Mouse (Mus musculus) heart, embryonic 11.5 days (tissue): ENCODE measurements around the gene Plcl2. TPM values are rescaled to one million over a fixed set of nuclear protein-coding genes. Genes with fewer than 3 reads are reported as not detected.

Experiments
- ATAC-seq: fragments of 200-750 bp; cut with Nextera tagmentation; replicated peaks from 2 replicates; pipeline ENCODE4 v1.8.0; 2017; ENCODE audit warnings: moderate library complexity; ENCODE audit not compliant: insufficient number of reproducible peaks, low FRiP score, low TSS enrichment
- H3K27ac ChIP-seq: fragments of 300-500 bp; sonication (generic); 2 replicates; pipeline ENCODE4 v1.5.1; 2014; ENCODE audit warnings: mild to moderate bottlenecking, low read depth, low read length
- H3K27me3 ChIP-seq: fragments of 300-500 bp; sonication (generic); 2 replicates; pipeline ENCODE4 v1.6.1; 2014; ENCODE audit warnings: mild to moderate bottlenecking, low read length, mixed read lengths; ENCODE audit not compliant: control insufficient read depth, insufficient read depth
- H3K36me3 ChIP-seq: fragments of 300-500 bp; sonication (generic); 2 replicates; pipeline ENCODE4 v1.6.1; 2014; ENCODE audit warnings: mild to moderate bottlenecking, low read length, moderate library complexity, mixed read lengths; ENCODE audit not compliant: control insufficient read depth, insufficient read depth
- H3K4me1 ChIP-seq: fragments of 300-500 bp; sonication (generic); 2 replicates; pipeline ENCODE4 v1.6.1; 2014; ENCODE audit warnings: low read length; ENCODE audit not compliant: control insufficient read depth, insufficient read depth
- H3K4me2 ChIP-seq: fragments of 300-500 bp; sonication (generic); 2 replicates; pipeline ENCODE4 v1.6.1; 2014; ENCODE audit warnings: mild to moderate bottlenecking, moderate library complexity
- H3K4me3 ChIP-seq: fragments of 300-500 bp; sonication (generic); 2 replicates; pipeline ENCODE4 v1.5.1; 2014; ENCODE audit warnings: low read depth, low read length
- H3K9ac ChIP-seq: fragments of 300-500 bp; sonication (generic); 2 replicates; pipeline ENCODE4 v1.6.1; 2014; ENCODE audit warnings: mild to moderate bottlenecking, low read depth, low read length, moderate library complexity
- H3K9me3 ChIP-seq: fragments of 300-500 bp; sonication (generic); replicated peaks from 2 replicates; pipeline ENCODE4 v1.6.1; 2016; ENCODE audit warnings: low read length; ENCODE audit not compliant: control insufficient read depth
- WGBS: fragments of 180-500 bp; shearing (Covaris S2); extraction: QIAGEN DNeasy Blood & Tissue Kit; methylation state at CpG from one replicate; pipeline ENCODE4 v1.1.7; 2014; ENCODE audit not compliant: insufficient replicate concordance; 5-methylcytosine and 5-hydroxymethylcytosine counted together
- polyA plus RNA-seq: library from polyadenylated mRNA; unstranded; fragments of >200 nt; fragmentation: Nextera tagmentation; extraction: Ambion mirVana; gene quantifications from 2 replicates; pipeline ENCODE4 v1.2.1, GENCODE M21; 2014

Plcl2 gene
- polyA plus RNA-seq, 1 experiment from 2014 or later = 5.2 TPM

DNA sequence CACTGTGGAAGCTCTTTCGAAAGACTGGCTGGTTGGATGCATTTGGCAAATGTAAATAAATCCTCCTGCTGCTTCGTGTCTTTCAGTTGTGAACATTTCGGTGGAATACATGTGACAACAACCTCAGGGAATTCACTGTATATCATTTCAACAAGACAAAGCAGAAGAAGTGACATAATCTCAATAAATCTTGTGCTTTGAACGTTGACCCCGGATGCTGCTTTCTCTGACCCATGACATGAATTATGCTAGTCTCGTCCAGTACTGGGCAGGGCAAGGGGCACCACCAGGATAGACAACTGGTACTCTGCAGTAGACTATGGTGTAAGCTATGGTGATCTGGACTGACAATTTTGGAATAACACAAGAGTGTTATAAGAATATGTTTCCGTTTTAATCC is 28.3 kb upstream of the Plcl2 start:
- Histone ChIP-seq H3K9ac (no peak overlapping the region), H3K4me2 (no peak overlapping the region), H3K36me3 (no peaks in the 10 kb centered on the region), H3K27me3 (no peaks in the 10 kb centered on the region), H3K4me1 (no peaks in the 10 kb centered on the region), H3K9me3 (no peaks in the 10 kb centered on the region), H3K4me3 (no peak overlapping the region), H3K27ac (no peak overlapping the region)
- 81% methylated on average over 7 of the region's 7 CpGs for WGBS
- no peak for ATAC-seq

DNA sequence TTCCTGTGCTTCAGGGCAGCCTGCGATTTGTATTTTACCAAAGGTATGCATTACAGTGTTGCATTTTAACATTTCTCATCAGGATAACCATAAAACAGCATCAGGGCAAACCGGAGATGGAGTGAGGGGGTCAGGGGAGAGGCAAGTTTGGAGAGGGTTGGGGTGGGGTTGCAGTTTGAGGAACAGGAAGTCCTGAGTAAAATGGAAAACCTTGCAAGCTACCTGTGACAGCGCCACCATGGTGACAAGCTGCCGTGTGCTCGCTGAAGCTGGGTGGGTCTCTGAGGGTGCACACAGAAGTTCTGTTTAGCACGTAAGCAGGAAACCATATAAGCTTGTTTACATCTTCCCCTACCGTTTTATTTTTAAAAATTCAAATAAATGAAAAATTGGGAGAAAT is 25.5 kb upstream of the Plcl2 start:
- H3K4me3 ChIP-seq = no peak overlapping the region
- ATAC-seq = no peak

DNA sequence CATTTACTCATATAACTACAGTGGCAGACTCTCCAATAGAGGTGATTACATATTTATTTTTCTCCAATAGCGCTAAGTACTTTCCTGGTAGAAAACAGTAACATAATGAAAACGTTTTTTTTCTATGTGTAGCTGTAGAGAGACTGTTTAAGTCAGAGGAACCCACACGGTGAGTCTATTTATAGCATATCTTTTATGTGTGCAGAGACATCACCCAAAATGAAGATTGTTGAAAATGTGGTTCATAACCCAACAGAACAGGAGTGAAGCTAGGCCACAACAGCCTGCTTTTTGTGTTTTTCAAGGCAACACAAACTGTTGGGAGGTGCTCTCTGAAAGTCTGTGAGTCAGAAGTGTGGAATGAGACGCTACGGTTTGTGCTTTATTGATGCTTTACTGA is 24.2 kb upstream of the Plcl2 start:
- Histone ChIP-seq H3K36me3 (no peaks in the 10 kb centered on the region), H3K4me3 (no peak overlapping the region), H3K27me3 (no peaks in the 10 kb centered on the region), H3K9me3 (no peaks in the 10 kb centered on the region), H3K4me2 (no peak overlapping the region), H3K4me1 (peaks cover 4% of the 10 kb centered on the region; the same call in 1 of the 2 replicates), H3K27ac (no peak overlapping the region), H3K9ac (no peak overlapping the region)
- WGBS = 63% methylated on average over 5 of the region's 5 CpGs
- no peak for ATAC-seq

More for the DNA sequence above, 25.5 kb upstream of the Plcl2 start:
- WGBS = 76% methylated on average over 7 of the region's 7 CpGs
- no peak overlapping the region for H3K9ac ChIP-seq
- H3K9me3 ChIP-seq = no peaks in the 10 kb centered on the region
- H3K4me1 ChIP-seq = peaks cover 4% of the 10 kb centered on the region; the same call in 1 of the 2 replicates
- H3K4me2 ChIP-seq = no peak overlapping the region
- H3K27ac ChIP-seq = no peak overlapping the region
- H3K27me3 ChIP-seq = no peaks in the 10 kb centered on the region
- no peaks in the 10 kb centered on the region for H3K36me3 ChIP-seq

DNA sequence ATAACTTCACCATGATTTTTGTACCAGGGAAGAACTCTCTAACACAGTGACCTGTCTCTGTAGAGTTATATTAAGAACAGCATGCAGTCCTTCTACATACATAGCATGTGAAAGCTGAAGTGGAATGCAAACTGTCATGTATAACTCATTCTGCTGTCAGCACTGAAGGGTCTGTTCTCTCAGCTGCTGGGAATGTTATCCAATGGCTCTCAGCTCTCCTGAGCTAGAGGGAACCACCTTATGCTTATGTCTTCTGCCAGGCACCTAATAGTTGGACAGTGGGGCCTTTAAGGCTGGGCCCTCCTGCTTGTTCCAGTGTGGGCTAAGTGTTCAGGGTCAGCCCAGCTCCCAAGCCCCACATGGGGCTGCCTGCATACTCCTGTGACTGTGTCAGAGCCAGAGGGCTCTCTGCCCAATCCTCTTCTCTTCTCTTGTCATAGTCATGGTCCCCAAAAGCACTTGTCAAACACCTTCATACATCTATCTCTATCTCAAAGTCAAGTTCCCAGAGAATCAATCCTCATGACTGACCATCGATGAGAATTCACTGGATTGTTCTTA is 22.1 kb upstream of the Plcl2 start:
- no peaks in the 10 kb centered on the region for H3K36me3 ChIP-seq
- WGBS = 82% methylated on average over 1 of the region's 1 CpGs
- H3K9me3 ChIP-seq = no peaks in the 10 kb centered on the region
- no peak overlapping the region for H3K9ac ChIP-seq
- H3K4me1 ChIP-seq = peaks cover 4% of the 10 kb centered on the region; the same call in 1 of the 2 replicates
- peak overlapping the region; percentile 36 for H3K27ac ChIP-seq
- no peak overlapping the region for H3K4me3 ChIP-seq
- no peaks in the 10 kb centered on the region for H3K27me3 ChIP-seq
- no peak; the same call in 1 of the 2 replicates for ATAC-seq
- H3K4me2 ChIP-seq = no peak overlapping the region

DNA sequence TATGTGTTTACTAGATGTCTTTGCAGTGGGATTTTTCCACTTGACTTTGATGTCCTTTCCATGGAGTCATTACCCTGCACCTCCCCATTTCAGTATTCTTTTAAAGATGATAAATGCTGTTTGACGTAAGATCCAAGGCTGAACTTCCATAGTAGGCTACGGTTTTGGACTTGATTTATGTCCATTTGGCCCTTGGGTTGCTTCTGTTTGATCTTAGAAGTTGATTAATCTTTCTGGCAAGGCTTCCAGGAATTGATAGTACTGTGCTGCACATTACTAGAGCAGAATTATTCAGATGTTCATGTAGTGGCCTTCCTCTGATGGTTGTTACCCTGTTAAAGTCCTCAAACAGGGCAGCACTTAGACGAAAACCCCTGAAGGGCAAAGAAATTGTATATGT is 21.5 kb upstream of the Plcl2 start:
- no peak overlapping the region for H3K9ac ChIP-seq
- no peak overlapping the region for H3K4me2 ChIP-seq
- H3K4me3 ChIP-seq = no peak overlapping the region
- no peaks in the 10 kb centered on the region for H3K36me3 ChIP-seq
- no peak for ATAC-seq
- H3K4me1 ChIP-seq = peaks cover 4% of the 10 kb centered on the region; the same call in 1 of the 2 replicates
- H3K9me3 ChIP-seq = no peaks in the 10 kb centered on the region
- 79% methylated on average over 3 of the region's 3 CpGs for WGBS
- no peaks in the 10 kb centered on the region for H3K27me3 ChIP-seq
- no peak overlapping the region for H3K27ac ChIP-seq

DNA sequence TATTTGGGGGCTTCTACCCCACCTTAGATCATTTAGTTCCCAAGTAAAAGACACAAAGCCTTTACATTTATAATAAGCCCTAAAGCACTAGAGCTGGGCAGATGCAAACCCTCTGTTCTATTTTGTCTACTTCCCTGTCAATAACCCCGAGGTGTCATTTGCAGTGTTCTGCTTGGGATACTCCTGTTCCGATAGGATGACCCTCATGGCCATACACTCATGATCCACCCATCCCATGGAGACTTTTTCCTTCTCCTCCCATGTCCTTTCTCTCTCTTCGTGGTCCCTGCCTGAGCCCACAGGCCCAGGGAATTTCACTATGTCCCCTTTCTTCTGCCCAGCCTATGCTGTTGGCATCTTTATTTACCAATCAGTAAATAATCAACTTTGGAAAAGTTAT is 20.8 kb upstream of the Plcl2 start:
- ATAC-seq = no peak
- H3K4me1 ChIP-seq = peaks cover 4% of the 10 kb centered on the region; the same call in 1 of the 2 replicates
- H3K4me2 ChIP-seq = no peak overlapping the region
- no peak overlapping the region for H3K27ac ChIP-seq
- no peaks in the 10 kb centered on the region for H3K9me3 ChIP-seq
- no peaks in the 10 kb centered on the region for H3K36me3 ChIP-seq
- no peaks in the 10 kb centered on the region for H3K27me3 ChIP-seq
- WGBS = 70% methylated on average over 3 of the region's 3 CpGs
- no peak overlapping the region for H3K9ac ChIP-seq
- no peak overlapping the region for H3K4me3 ChIP-seq

DNA sequence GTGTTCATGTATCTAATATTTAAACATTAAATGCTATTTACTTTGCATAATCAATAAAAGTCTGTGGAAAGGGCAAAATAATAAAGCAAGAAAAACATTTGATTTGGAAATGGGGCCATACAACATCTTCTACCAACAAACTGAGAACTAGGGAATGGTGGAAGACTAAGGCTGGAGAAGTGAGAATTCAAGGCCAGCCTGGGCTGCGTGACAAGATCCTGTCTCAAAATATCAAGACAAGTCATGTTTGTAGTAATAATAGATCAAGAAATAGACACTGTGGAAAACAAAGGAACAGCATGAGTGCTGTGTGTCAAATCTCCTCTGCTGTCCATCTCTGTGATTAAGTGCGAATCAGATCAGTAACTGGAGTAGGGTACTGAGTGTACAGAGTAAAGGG is 20.3 kb upstream of the Plcl2 start:
- Histone ChIP-seq H3K27ac (no peak overlapping the region), H3K27me3 (no peaks in the 10 kb centered on the region), H3K9ac (no peak overlapping the region), H3K36me3 (no peaks in the 10 kb centered on the region), H3K4me2 (no peak overlapping the region), H3K4me1 (peaks cover 4% of the 10 kb centered on the region; the same call in 1 of the 2 replicates), H3K9me3 (no peaks in the 10 kb centered on the region), H3K4me3 (no peak overlapping the region)
- 89% methylated on average over 2 of the region's 2 CpGs for WGBS
- no peak for ATAC-seq

DNA sequence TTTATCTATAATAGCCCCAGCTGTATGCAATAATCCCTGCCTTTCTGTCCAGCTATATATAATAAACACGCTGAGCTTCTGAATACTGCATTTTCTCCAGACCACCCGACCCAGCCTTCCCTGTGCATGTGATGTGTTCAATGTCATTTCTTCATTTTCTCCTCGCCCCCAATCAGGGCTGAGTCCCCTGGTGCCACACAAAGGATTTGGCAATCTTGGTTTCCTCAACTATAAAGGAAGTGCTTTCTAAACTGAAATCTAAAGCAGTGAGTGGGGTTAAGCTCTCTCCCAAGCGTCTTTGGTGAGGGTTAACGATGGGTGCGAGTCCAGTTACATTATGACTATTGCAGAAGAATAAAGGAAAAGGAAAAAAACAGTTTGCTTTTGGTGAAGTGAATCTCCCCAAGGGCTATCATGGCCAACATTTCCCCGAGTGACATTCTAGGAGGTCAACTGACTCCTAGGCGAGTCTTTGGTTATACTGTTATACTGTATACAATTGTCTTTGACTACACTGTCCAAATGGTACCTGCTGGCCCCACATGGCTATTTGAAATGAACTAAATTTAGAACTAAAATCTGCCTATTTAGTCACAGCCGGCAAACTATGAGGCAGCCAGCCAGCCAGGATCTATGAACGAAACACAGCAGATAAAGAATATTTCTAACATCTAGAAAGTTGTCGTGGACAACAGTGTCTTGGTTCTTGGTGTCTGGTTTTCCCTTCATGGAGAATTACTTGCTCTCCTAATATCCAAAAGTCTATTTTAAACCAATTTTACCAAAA is 18.4 kb upstream of the Plcl2 start:
- Histone ChIP-seq H3K4me2 (no peak overlapping the region), H3K4me3 (no peak overlapping the region), H3K36me3 (no peaks in the 10 kb centered on the region), H3K4me1 (peaks cover 4% of the 10 kb centered on the region; the same call in 1 of the 2 replicates), H3K27ac (no peak overlapping the region), H3K9ac (no peak overlapping the region), H3K27me3 (no peaks in the 10 kb centered on the region), H3K9me3 (no peaks in the 10 kb centered on the region)
- ATAC-seq = no peak
- WGBS = 82% methylated on average over 11 of the region's 11 CpGs
